Mouse (Mus musculus) G1E-ER4 (cell line): ENCODE results near the gene Ankrd34c. TPM values are rescaled to one million over a fixed set of nuclear protein-coding genes. Genes with fewer than 3 reads are reported as not detected.

Source experiments
- GATA1 ChIP-seq: IDR thresholded peaks from one replicate; pipeline ENCODE4 v1.8.0; 2012; ENCODE audit warnings: low read length, inconsistent platforms
- polyA plus RNA-seq: library from polyadenylated mRNA; stranded (reverse); fragments of >175 nt; gene quantifications from 2 replicates; pipeline ENCODE4 v1.2.3, GENCODE M21; 2012

The Ankrd34c gene
- polyA plus RNA-seq, 1 experiment = not detected

GRCm38 (mm10) chr9:89695143-89695542, 43.1 kb downstream of the Ankrd34c start:
- no peak for TF ChIP-seq GATA1

DNA sequence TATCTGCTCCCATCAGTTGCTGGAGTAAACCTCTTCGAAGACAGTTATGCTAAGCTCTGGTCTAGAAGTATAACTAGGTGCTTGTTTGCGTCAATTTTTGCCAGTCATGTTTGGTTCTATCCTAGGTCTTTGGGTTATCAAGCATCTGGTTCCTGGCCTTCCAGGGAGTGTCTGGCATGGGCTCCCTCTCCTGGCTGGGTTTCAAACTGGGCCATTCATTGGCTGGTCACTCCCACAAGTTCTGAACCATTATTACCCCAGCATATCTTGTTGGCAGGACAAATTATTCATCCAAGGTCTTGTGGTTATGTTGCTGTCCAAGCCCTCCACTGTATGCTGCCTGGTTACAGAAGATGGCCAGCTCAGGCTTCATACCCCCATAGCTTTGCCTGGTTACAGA, 44.6 kb downstream of the Ankrd34c start:
- no peak for TF ChIP-seq GATA1

GRCm38 (mm10) chr9:89689179-89689578, 49.1 kb downstream of the Ankrd34c start:
- TF ChIP-seq GATA1 = no peak

GRCm38 (mm10) chr9:89687503-89688226, 50.6 kb downstream of the Ankrd34c start:
- no peak for TF ChIP-seq GATA1

DNA sequence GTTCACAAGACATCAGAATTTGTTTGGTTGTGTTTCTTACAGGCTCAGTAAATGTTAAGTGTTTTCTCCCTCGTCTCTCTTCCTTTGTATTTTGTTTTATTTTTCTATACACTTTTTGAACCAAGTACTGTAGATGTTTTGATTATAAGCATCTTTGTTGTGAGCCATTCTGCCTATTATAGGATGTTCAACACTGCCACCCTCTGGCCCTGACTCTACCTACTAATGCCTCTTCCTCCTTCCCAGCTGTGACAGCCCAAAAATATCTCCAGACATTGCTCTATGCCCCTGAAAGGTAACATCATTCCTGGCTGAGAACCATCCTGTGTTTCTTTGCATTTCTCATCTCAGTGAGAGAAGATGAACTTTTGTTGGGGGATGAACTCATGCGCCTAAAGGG, 52.0 kb downstream of the Ankrd34c start:
- TF ChIP-seq GATA1 = no peak

DNA sequence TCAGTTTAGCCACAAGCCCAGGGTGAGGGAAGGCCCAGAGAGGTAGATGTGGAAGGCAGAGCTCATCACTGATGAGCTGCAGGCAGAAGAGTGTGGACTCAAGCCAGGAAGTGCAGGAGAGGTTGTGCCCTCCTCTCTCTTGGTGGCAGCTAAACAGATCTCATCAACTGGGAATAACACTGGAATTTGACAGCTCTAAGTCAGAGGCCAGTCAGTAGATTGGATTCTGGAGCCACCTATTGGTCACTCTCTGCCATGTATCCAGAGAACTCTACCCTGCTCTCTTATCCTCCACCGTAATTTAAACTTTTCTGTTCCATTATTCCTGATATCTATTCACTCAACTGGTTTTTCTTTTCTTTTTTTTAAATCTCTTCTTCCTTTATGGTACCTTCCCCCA, 59.3 kb downstream of the Ankrd34c start:
- TF ChIP-seq GATA1 = no peak

Other genes starting within 250 kb of the Ankrd34c start
- not detected in 2 replicates for gene Minar1, start 115.3 kb downstream of the Ankrd34c start, polyA plus RNA-seq
- 29.9 and 32.2 TPM in 2 replicates for gene Tmed3, start 33.4 kb downstream of the Ankrd34c start, polyA plus RNA-seq
- gene Rasgrf1, start 171.4 kb upstream of the Ankrd34c start, polyA plus RNA-seq = not detected in 2 replicates